Mouse (Mus musculus) limb, embryonic 14.5 days (tissue): ENCODE measurements at regions not wholly inside any gene's neighbourhood (a gene's known extent, or its start where the extent isn't known, plus 50 kb on each side); places are given as distances from the start of the nearest gene placed in this dataset.

Source experiments
- ATAC-seq: fragments of 200-750 bp; cut with Nextera tagmentation; 2 replicates; pipeline ENCODE4 v1.8.0; 2017; ENCODE audit warnings: low read depth, moderate number of reproducible peaks, moderate TSS enrichment; ENCODE audit not compliant: low FRiP score
- DNase-seq: peaks from one replicate; pipeline ENCODE4 v3.0.0-alpha.2; 2015; ENCODE audit warnings: low spot score
- H3K27ac ChIP-seq: fragments of 300-500 bp; sonication (generic); replicated peaks from 2 replicates; pipeline ENCODE4 v1.5.1; 2014; ENCODE audit warnings: low read depth, mild to moderate bottlenecking, low read length, moderate library complexity, mixed read lengths
- H3K27me3 ChIP-seq: fragments of 300-500 bp; sonication (generic); 2 replicates; pipeline ENCODE4 v1.6.1; 2014; ENCODE audit warnings: low read length, mixed read lengths; ENCODE audit not compliant: control insufficient read depth, insufficient read depth
- H3K36me3 ChIP-seq: fragments of 300-500 bp; sonication (generic); 2 replicates; pipeline ENCODE4 v1.6.1; 2014; ENCODE audit warnings: mild to moderate bottlenecking, low read length, moderate library complexity, mixed read lengths; ENCODE audit not compliant: control insufficient read depth, insufficient read depth
- H3K4me1 ChIP-seq: fragments of 300-500 bp; sonication (generic); 2 replicates; pipeline ENCODE4 v1.6.1; 2014; ENCODE audit warnings: antibody characterized with exemption, low read length, mixed read lengths; ENCODE audit not compliant: control insufficient read depth, insufficient read depth
- H3K4me2 ChIP-seq: fragments of 300-500 bp; sonication (generic); replicated peaks from 2 replicates; pipeline ENCODE4 v1.6.1; 2014; ENCODE audit warnings: low read depth, mild to moderate bottlenecking, low read length, moderate library complexity; ENCODE audit not compliant: severe bottlenecking
- H3K4me3 ChIP-seq: fragments of 300-500 bp; sonication (generic); replicated peaks from 2 replicates; pipeline ENCODE4 v1.5.1; 2014; ENCODE audit warnings: low read length
- H3K9ac ChIP-seq: fragments of 300-500 bp; sonication (generic); 2 replicates; pipeline ENCODE4 v1.6.1; 2014; ENCODE audit warnings: mild to moderate bottlenecking, low read depth, low read length, moderate library complexity; ENCODE audit not compliant: severe bottlenecking
- H3K9me3 ChIP-seq: fragments of 300-500 bp; sonication (generic); 2 replicates; pipeline ENCODE4 v1.6.1; 2016; ENCODE audit warnings: low read length; ENCODE audit not compliant: control insufficient read depth
- POLR2A ChIP-seq: fragments of 200-500 bp; IDR thresholded peaks from 2 replicates; pipeline ENCODE4 v1.8.0; 2012; ENCODE audit warnings: inconsistent platforms, mild to moderate bottlenecking, moderate library complexity, borderline replicate concordance; ENCODE audit not compliant: insufficient read depth, insufficient read length; ENCODE audit errors: extremely low read depth
- WGBS: fragments of 180-500 bp; shearing (Covaris S2); extraction: QIAGEN DNeasy Blood & Tissue Kit; methylation state at CpG from one replicate; pipeline ENCODE4 v1.1.7; 2014; 5-methylcytosine and 5-hydroxymethylcytosine counted together

DNA sequence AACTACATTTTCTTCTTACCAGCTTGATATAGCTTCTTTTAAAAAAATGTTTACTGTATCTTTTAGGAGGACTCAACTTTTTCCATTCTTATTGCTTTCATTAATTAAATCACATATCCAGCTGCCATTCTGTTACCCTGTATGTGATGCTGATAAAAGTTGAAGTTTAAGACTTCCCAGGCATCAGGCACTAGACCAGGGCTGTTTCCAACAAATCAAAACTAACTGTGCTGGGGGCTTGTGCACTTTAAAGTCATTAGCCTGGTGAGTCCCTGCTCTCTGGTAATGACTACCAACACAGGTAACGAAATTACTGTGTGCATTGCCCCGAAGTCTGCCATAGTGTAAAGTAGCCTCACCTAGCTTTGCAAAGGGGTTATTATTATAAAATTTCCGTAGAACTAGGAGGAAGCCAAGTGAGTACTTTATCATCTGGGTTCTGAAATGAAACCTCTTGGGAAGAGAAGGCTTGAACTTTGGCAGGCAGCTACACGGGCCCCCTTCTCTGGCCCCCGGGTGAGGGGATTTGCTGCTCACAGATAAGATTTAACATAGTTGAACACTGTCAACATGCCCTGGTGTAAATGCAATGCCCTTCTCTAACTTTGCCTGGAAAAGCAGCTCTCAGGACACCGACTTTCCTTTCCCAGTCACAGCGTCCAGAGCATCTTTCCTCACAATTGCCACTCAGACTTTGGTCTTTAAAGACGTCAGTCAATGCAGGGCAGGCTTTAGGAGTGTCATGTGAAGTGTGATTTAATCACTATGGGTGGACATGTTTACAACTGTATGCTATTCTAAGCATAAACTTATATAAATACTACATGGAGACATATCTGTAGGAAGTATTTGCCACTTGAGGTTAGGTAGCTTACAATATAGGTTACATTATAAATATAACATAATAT, 122.1 kb upstream of the Tab2 start:
- TF ChIP-seq POLR2A = no peak
- DNase-seq = no peak
- no peak overlapping the region for H3K9ac ChIP-seq
- H3K27ac ChIP-seq = no peak overlapping the region
- ATAC-seq = no peak
- no peaks in the 10 kb centered on the region for H3K27me3 ChIP-seq
- H3K4me2 ChIP-seq = no peak overlapping the region
- 57% methylated on average over 8 of the region's 8 CpGs for WGBS
- H3K4me3 ChIP-seq = no peak overlapping the region
- no peaks in the 10 kb centered on the region for H3K4me1 ChIP-seq
- H3K36me3 ChIP-seq = no peaks in the 10 kb centered on the region
- H3K9me3 ChIP-seq = no peaks in the 10 kb centered on the region

DNA sequence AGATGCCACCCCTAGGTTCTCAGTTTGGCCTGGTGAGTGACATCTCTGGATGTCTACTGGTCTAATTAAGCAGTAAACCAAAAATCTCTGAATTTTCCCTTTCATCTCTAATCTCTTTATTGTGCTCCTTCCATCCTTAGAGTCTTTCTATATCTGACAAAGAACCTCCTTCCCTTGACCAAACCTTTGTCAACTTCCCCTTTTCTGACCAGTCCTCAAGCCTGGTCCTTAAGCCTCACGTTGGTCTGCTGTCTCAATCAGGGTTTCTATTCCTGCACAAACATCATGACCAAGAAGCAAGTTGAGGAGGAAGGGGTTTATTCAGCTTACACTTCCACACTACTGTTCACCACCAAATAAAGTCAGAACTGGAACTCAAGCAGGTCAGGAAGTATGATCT, 116.4 kb upstream of the Tab2 start:
- H3K4me1 ChIP-seq = no peaks in the 10 kb centered on the region
- WGBS = 85% methylated on average over 1 of the region's 1 CpGs
- H3K4me2 ChIP-seq = no peak overlapping the region
- no peak overlapping the region for H3K4me3 ChIP-seq
- H3K36me3 ChIP-seq = no peaks in the 10 kb centered on the region
- ATAC-seq (no peak), DNase-seq (no peak)
- H3K9me3 ChIP-seq = no peaks in the 10 kb centered on the region
- H3K27ac ChIP-seq = no peak overlapping the region
- no peaks in the 10 kb centered on the region for H3K27me3 ChIP-seq
- no peak for TF ChIP-seq POLR2A
- no peak overlapping the region for H3K9ac ChIP-seq

DNA sequence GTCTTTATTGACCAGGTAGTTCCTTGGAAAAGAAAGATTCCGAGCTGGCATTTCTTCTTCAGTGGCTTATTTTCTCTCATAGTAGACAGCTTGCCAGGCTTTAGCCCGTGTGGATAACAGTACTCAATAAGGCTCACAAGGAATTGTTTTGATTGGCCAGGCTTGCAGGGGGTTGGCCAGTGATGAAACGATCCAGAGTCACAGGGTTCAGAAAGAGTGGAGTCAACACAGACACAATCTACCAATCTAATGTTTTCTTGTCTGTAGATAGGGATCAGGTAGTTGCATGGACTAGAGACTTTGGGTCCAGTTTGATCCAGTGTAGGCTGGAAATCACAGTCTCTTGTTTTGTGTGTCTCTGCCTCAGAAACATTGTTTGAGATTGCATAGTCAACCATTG, 115.8 kb upstream of the Tab2 start:
- no peak for ATAC-seq
- Histone ChIP-seq H3K9me3 (no peaks in the 10 kb centered on the region), H3K4me1 (no peaks in the 10 kb centered on the region), H3K27ac (no peak overlapping the region), H3K4me3 (no peak overlapping the region), H3K4me2 (no peak overlapping the region), H3K27me3 (no peaks in the 10 kb centered on the region), H3K9ac (no peak overlapping the region), H3K36me3 (no peaks in the 10 kb centered on the region)
- no peak for DNase-seq
- no peak for TF ChIP-seq POLR2A
- 77% methylated on average over 3 of the region's 3 CpGs for WGBS

DNA sequence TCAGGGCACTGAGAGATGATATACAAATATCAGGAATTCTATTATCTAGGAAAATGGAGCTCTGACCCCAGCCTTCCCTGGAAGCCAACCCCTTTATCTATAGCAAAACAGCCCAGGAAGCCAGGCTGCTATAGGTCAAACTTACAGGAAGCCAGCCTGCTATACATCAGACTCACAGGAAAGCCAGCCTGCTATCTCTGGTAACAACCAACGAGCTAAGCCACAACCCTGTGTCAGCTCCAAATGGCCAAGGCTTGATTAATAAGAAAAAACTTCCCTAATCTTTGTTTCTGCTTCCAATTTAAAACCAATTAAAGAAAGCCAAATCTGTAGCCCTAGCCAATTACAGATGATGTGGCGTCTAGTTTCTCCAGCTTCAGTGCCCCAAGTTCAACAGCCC, 114.4 kb upstream of the Tab2 start:
- ATAC-seq = no peak
- H3K27ac ChIP-seq = no peak overlapping the region
- H3K9me3 ChIP-seq = no peaks in the 10 kb centered on the region
- no peaks in the 10 kb centered on the region for H3K36me3 ChIP-seq
- no peak overlapping the region for H3K9ac ChIP-seq
- no peak for DNase-seq
- H3K27me3 ChIP-seq = no peaks in the 10 kb centered on the region
- no peak overlapping the region for H3K4me3 ChIP-seq
- TF ChIP-seq POLR2A = no peak
- 40% methylated on average over 2 of the region's 2 CpGs for WGBS
- H3K4me1 ChIP-seq = peaks cover 3% of the 10 kb centered on the region; the same call in 1 of the 2 replicates
- no peak overlapping the region for H3K4me2 ChIP-seq

DNA sequence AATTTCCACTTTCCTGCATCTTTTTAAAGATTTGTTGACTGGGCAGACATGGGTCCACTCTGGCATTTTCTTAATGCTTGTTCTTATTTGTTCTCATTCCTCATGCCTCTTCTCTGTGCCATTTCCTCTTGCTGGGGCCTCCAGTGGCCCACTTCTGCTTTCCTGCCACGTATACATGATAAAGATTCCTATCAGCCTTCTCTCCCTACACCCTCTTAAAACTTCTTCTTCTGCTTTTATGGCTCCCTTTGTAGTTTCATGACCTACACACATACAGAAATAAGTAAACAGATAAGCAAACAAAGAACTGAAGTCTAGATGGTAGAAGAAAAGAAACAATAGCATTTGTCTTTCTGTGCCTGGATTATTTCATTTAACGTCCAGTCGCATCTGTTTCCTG, 110.9 kb upstream of the Tab2 start:
- no peak overlapping the region for H3K4me3 ChIP-seq
- H3K4me1 ChIP-seq = peaks cover 3% of the 10 kb centered on the region; the same call in 1 of the 2 replicates
- no peak for TF ChIP-seq POLR2A
- 75% methylated on average over 3 of the region's 3 CpGs for WGBS
- ATAC-seq = no peak
- no peaks in the 10 kb centered on the region for H3K27me3 ChIP-seq
- no peak overlapping the region for H3K27ac ChIP-seq
- H3K4me2 ChIP-seq = no peak overlapping the region
- DNase-seq = no peak
- H3K36me3 ChIP-seq = no peaks in the 10 kb centered on the region
- H3K9me3 ChIP-seq = no peaks in the 10 kb centered on the region
- H3K9ac ChIP-seq = no peak overlapping the region
